Mouse (Mus musculus) megakaryocyte-erythroid progenitor cell, adult 5-6 weeks (primary cell): ENCODE results near the gene Slc34a3. TPM values are rescaled to one million over a fixed set of nuclear protein-coding genes. Genes with fewer than 3 reads are reported as not detected.
"Not testable (repeated sequence)": the region's sequence is repeated elsewhere in the genome, so short reads cannot be mapped to it uniquely, and the experiment has no call there.

Source experiments
- ATAC-seq: replicated peaks from 2 replicates; pipeline ENCODE4 v1.8.0; 2016; ENCODE audit warnings: mild to moderate bottlenecking, inconsistent platforms; ENCODE audit not compliant: severe bottlenecking, poor library complexity, low FRiP score, low TSS enrichment
- total RNA-seq, 2 experiments: library from RNA; stranded (forward) in 1 of 2; stranded (reverse) in 1 of 2; fragments of 200-1000, 215-1000 nt in 1 of 2; fragments of >200 nt in 1 of 2; fragmentation: Nextera tagmentation in 1 of 2; gene quantifications; 2 replicates each; pipeline ENCODE4 v1.2.3; 2014 to 2017

Slc34a3 gene
- total RNA-seq (2014; fragmentation: Nextera tagmentation) (not detected in 2 replicates), total RNA-seq (2017) (not detected in 2 replicates)

DNA sequence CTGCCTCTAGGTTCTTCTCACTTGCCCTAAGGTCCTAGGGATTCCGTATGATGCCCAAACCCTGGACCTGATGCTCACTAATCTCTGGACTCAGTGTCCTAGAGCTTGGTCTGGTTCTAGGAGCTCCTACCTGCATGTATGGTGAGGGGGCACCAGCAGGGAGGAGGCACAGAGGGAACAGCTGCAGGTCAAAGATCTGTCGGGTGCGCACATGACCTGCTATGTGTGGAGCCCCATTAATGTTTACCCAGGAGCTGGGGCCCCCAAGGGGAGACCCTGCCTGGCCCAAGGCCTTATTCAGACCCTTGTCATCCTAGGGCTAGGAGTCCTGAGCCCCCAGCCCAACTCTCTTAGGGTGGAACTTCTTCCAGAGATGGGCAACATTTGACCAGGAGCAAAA is at the start of gene Slc34a3:
Gene Slc34a3 (minus strand): TSS at position 315 of the 400 bp plus-strand sequence.
- no peak for ATAC-seq

DNA sequence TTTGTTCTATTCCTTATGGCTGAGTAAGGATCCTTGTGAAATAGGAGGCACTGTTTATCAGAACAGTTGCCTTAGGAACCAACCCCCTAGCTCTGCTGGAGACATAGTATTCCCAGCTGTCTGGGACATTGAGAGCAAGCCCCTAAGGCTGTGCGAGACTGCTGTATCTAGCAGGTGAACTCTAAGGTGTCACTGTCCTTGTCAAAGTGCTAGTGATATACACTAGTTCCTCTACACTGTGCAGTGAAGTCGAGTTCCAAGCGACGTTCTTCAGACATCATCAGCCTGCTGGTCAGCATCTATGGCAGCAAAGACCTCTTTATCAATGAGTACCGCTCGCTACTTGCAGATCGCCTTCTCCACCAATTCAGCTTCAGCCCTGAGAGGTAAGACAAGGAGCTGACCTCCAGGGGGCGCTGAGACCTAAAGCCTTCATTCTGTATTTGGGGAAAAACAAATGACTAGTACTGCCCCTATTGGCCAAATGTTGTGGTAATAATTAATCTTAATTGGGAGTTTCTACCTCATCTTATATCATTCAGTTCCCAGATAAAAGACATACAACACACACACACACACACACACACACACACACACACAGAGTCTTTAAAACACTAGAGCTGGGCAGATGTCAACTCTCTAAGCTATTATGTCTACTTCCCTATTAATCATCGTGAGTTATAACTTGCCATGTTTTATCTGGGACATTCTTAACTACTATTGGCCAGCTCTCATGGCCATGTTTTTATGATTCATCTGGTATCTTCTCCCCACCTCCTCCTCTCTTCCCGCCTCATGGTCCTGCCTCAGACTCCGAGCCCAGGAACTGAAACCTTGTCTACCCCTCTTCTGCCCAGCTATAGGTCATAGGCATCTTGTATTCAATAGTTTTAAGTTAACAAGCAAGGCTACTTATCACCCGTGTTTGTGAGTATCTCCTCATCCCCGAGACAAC is 45.0 kb upstream of the Slc34a3 start:
- ATAC-seq = peak; percentile 95

DNA sequence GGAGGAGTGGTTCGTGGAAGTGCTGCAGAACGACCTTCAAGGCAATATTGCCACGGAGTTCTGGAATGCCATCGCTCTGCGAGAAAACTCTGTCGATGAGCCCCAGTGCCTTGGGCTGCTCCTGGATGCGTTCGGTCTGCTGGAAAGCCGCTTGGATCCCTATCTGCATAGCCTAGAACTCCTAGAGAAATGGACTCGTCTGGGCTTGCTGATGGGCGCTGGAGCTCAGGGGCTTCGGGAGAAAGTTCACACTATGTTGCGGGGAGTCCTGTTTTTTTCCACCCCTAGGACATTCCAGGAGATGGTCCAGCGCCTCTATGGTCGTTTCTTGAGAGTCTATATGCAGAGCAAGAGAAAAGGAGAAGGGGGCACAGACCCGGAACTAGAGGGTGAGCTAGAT is 38.8 kb upstream of the Slc34a3 start:
- no peak for ATAC-seq

DNA sequence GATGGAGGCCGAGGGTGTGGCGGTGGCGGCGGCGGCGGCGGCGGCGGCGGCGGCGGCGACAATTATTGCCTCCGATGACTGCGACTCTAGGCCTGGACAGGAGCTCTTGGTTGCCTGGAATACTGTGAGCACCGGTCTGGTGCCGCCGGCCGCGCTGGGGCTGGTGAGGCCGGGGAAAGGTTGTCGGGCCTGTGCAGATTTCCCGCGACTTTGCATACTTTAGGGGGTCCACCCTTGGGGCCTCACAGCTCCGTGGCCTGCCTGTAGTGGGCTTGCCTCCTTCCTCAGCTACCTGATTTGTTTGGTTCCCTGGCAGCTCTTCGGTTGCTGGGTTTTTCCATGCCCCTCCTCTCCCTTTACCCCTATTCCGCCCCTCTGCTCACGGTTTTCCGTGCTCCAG is 38.4 kb upstream of the Slc34a3 start:
- ATAC-seq = no peak

DNA sequence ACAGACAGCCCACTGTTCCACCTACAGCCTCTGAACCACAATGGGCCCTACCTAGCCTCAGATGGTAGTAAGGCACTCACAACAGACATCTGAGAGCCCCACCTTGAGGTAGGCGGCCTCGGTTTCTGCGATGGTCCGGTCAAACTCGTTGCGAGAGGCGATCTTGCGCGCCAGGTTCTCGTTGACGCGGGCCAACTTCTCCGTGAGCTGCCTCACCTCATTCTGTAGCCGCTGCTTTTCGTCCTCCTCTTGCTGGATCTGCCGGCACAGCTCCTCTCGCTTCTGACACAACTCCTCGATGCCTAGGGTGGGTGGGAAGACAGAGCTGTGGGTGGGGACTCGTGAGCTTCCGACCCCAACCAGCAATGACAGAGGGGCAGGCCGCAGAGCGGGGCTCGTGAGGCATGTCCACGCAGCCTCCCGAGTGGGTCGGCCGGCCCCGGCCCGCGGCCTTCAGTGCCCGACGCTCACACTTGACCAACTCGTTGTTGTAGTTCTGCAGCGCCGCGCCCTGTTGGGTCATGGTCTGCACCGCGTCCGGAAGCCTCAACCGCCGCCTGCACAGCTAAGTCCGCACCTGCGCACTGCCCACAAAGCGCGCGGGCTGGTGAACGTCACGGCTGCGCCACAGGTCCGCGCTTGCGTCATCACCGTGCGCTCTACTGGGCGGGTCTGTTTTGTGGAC is 37.8 kb upstream of the Slc34a3 start, which contains the start of the genes Ssna1 and Anapc2:
Gene Ssna1 (minus strand): TSS at position 612 of the 685 bp plus-strand sequence.
Gene Anapc2 (plus strand): TSS at position 652 of the 685 bp plus-strand sequence.
- ATAC-seq = peak; percentile 87

DNA sequence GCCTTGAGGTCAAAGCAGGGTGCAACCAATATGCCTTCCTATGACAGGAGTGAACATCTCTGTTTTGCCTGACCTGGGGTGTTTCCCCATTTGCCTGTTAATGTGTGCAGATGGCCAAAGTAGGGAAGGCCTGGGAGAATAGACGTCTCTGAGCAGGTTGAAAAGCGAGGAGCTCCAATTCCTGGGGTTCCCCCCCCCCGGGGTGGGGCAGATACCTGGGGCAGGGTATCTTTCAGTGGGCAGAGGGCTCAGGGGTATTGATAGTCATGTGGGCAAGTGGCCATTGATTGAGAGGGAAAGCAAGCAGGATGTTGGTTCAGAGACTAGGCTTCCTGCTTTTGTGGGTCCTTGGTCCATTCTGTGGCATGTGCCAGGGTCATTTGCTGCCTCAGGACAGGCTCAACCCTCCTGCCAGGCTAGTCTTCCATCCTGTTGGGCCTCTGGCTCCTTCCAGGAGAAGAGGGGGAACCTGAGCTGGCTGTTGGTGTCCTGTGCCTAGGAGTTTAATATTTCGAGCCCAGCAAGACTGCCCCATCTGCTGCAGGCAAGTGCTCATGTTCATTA is 33.7 kb upstream of the Slc34a3 start:
- ATAC-seq = no peak

DNA sequence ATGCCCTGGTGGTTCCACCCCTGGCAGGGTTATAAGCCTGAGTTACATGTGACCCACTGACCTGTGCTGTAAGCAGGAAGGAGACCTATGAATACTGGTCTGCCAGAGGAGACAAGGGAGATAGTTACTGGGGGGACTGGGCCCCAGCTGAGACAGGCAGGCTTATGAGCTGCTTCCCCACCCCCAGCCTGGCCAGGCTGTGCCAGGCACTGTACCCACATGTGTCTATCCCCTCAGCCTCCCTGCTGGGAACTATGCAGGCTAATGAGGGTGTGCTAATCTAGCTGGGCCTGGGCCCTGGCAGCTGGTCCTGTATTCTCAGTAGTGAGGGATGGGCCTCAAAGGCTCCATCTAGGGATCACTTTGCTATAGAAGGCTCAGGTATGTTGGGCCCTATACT is 33.1 kb upstream of the Slc34a3 start:
- no peak for ATAC-seq

DNA sequence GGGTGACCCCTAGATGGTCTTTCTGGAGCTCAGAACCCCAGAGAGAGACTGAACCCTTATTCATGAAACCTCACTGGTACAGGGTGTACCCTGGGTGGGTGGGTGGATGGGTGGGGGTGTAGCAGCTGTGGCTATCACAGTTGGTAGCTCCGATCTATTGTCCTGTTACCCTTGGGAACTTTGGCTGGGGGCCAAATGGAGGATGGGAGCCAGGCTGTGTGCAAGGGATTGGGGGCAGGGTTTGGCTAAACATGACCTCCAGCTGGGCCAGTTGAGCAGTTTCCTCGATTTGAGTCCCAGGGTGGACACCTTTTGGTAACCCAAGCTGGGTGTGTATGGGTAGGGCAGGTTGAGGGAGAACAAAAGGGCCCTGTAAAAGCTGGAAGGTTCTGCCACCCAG is 32.6 kb upstream of the Slc34a3 start:
- ATAC-seq = no peak

DNA sequence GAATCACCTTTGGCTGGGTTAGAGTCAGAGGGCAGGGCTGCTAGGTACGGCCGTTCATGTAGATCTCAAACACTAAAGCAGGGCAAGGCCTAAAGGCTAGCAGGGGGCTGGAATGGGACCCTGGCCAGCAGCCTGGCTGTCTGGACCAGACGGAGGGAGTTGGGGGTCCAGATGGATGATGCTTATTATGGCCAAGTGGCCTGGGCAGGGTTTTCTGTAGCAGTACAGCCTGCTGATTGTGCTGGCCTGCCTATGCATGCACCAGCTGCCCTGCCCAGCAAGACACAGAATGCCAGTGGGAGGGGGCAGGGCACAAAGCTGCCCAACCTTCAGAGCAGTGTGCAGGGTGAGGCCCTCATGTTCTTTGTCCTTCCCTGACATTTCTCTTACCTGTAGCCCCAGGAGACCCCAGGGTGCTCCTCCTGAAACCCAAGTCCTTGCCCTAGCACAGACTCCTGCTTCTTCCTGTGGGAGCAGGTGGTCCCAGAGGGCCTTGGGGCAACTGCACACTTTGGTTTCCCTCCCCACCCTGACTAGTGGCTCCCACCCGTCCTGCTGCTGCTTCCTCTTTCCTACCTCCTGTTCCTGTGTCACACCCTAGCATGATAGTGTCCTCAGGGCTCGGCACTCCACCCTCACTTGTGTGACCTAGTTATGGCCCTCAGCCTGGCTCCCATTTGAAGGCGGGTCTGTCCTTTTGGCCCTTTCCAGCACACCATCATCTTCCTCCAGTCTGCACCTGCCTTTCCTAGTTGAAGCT is 31.9 kb upstream of the Slc34a3 start:
- ATAC-seq = no peak

DNA sequence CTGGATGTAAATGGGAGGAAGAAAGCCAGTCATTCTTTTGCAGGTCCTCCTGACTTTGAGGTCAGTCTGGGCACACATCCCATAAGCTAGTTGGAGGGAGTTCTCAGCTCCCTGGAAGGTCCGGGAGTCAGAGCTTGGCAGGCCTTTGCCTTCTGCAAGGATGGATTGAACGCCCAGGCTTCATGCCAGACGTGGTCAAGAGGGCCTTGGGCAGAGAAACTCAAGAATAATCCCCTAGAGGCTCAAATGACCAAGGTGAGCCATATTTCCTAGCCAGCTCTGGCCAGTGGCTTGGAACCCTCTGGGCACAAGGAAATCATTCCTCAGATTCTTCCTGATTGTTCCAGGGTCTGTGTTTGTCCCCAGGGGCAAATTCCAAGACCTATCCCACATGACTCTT is 30.7 kb upstream of the Slc34a3 start:
- no peak for ATAC-seq

DNA sequence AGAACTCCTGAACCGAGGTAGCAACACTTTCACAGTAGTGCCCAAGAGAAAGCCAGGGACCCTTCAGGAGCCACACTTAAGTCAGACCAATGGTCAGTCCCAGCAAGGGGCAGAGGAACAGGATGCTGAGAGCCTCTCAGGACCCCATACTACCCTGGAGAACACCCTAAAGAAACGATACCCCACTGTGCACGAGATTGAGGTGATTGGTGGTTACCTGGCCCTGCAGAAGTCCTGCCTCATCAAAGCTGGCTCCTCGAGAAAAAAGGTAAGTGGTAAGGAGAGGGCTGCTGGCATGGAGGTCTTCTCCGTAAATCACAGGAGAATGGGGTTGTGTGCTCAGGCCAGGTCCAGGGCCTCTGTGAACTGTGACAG is 30.1 kb upstream of the Slc34a3 start:
- ATAC-seq = no peak

DNA sequence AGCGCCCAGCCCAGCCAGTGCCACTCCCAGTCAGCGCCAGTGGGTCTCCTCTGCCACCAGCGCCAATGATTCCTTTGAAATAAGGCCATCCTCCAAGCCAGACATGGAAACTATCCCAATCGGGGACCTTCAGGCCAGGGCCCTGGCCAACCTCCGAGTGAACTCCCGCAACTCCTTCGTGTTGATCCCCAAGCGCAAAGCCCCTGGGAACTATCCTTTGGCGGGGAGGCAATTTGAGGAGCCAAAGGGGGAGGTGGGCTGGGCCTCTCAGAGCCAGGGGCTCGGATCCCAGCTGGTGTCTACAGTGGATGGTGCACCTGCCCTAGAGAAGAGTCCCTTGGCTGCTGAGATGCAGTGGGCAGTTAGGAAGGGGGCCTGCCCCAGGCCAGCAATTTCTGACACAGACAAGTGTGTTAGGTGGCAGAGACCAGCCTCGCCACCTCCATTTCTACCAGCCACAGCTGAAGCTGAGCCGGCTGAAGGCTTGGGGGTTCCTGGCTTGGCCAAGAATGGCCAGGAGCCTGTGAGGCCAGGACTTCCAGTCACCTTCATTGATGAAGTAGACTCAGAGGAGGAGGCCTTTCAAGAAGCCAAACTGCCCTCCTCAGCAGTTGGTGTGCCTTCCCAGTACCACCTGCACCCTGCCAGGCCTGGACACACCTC is 29.6 kb upstream of the Slc34a3 start:
- ATAC-seq = no peak

DNA sequence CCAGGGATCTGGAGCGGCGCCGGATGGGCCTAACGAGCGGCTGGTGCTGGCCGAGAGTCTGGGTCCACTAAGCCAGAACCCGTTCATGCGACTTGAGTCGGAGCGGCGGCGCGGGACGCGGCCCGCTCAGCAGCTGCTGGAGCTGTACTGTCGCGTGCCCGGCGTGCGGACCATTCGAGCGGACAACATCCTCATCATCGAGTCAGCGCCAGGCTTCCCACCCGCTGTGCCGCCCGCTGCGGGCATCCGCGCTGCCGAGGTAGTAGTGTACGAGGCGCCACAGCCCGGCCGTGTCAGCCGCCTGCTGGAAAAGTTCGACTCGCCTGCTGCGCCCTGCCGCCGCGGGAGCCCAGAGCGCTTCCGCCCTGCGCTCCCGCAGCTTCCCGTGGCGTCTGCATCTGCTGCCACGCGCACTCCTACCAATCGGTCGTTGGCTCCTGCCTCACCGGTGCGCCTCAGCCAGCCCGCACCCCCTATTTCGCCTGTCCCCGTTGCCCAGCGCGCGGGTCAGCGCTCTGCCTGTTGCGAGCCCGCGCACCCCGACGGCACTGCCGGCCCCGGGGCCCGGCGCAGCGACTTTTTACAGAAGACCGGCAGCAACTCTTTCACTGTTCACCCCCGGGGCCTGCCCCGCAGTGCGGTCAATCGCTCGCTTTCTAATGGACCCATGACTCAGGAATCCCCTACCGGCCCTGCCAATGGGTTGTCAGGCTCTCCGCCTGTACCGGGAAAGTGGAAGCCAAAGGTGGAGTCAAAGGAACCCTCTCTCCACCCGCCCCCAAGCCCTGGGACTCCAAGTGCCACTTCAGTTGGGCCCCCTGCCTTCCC is 28.8 kb upstream of the Slc34a3 start:
- 0 out of 2 replicates have a peak, but pooled peaks have one; percentile 9 for ATAC-seq

DNA sequence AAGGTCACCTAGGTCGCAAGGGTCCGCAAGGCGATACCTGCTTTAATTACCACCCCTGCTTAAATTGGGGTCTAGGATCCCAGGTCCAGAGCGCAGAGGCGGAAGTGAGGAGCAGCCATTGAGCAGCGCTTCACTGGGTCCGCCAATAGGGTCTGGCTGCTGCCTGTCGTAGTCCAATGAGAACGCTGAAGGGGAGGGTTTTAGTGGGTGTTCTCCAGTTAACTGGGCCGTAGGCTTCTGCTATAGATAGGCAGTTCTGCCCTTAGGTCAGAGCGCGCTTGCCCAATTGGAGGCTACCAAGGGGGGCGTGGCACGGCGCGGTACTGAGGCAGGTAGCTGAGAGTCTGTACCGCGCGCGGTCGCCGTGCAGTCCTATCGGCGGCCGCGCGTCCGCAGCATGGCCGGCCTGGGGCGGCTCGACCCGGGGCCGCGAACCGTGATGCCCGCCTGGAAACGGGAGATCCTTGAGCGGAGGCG is 28.2 kb upstream of the Slc34a3 start, which contains the start of gene Tprn:
Gene Tprn (plus strand): TSS at position 328 of the 477 bp plus-strand sequence.
- ATAC-seq = peak; percentile 98

DNA sequence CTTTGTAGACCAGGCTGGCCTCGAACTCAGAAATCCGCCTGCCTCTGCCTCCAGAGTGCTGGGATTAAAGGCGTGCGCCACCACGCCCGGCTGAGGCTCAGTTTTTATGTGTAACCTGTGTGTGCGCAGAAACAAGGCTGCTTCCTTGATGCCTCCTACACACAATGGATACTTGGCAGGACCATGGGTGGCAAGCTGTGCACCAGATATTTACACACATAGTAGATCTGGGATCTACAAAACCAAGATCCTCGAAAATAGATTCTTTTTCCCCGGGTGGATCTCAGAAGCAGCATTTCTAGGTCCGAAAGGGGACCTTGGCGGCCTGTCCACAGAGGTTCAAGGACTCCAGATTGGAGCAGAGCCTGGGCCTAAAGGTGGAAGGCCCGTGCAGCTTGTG is 27.7 kb upstream of the Slc34a3 start:
- ATAC-seq = no peak

DNA sequence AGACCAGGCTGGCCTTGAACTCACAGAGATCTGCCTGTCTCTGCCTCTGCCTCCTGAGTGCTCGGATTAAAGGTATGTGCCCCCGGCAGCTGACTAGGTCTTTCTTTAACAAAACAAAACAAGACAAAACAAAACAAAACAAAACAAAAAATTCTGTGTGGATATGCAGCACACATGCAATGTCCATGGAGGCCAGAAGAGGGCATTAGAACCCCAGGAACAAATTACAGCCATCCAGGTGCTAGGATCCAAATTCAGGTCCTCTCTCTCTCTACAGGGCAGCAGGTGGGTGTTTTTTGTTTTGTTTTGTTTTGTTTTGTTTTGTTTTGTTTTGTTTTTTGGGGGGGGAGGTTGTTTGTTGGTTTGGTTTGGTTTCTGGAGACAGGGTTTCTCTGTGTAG is 24.7 kb upstream of the Slc34a3 start:
- ATAC-seq = no peak

DNA sequence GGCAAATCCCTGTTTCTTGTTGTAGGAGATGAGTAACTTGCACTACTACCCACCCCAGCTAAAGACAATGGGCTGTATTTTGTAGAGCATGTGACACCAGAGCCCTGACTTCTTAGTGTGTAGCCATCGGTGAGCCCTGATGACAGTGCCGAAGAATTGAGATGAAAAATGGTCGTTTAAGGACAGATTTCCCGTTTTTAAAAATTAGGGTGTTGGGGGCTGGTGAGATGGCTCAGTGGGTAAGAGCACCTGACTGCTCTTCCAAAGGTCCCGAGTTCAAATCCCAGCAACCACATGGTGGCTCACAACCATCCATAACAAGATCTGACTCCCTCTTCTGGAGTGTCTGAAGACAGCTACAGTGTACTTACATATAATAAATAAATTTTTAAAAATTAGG is 23.1 kb upstream of the Slc34a3 start:
- not testable (repeated sequence) for ATAC-seq
